Mouse (Mus musculus): ENCODE results near the gene Smarca1.

DNA sequence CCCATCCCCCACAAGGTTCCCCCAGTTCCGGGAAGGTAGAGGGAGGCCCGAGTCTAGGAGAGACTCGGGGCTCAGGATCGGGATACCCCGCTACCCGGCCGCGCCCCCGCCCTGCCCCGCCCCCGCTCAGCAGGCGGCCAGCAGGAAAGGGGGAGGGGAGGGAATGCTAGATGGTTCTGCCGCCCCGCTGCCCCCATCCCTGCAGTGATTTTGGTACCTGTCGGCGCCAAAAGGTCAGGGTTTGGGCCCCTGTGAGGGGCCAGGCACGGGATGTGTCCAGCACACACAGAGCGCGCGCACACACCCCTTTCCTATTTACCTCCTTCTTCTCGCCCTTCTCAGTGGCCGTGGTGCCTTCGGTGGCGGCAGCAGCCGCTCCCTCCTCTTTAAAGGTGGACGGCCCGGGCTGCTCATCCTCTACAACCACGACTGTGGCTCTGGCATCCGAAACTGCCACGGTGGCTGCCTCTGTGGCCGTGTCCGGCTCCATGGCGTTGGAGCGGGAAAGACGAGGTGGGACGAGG is 805 bp downstream of the Smarca1 start:
- TF ChIP-seq NANOG (IDR thresholded peaks at IDR 0.05; ENCODE audit: borderline replicate concordance, low read length), result no peak
- no peak for TF ChIP-seq CTCF (conservative IDR thresholded peaks at IDR 0.05; ENCODE audit: low read length)
